Mouse (Mus musculus) heart, adult 8-10 months (tissue): ENCODE measurements around the gene Zfp3. TPM values are rescaled to one million over a fixed set of nuclear protein-coding genes. Genes with fewer than 3 reads are reported as not detected.

ENCODE experiments used
- DNase-seq: peaks from one replicate; pipeline ENCODE4 v3.0.0; 2022; ENCODE audit warnings: low spot score
- microRNA-seq: library from miRNA; unstranded; fragments of <30 nt; microRNA quantifications from one replicate; pipeline ENCODE4 v1.2.0, GENCODE M21; 2022
- total RNA-seq, 4 experiments: library from RNA; stranded (reverse); gene quantifications; 2 replicates each; pipeline ENCODE4 v1.2.4; 2022

Gene Zfp3
- total RNA-seq, 4 experiments from 2014 or later: 6.1 to 8.6 (median 7.5) TPM

- no peak for DNase-seq
Measured at GRCm38 (mm10) chr11:70807630-70808029, 43.6 kb downstream of the Zfp3 start.

GRCm38 (mm10) chr11:70808101-70808500 lies 44.1 kb downstream of the Zfp3 start:
- DNase-seq: no peak

DNA sequence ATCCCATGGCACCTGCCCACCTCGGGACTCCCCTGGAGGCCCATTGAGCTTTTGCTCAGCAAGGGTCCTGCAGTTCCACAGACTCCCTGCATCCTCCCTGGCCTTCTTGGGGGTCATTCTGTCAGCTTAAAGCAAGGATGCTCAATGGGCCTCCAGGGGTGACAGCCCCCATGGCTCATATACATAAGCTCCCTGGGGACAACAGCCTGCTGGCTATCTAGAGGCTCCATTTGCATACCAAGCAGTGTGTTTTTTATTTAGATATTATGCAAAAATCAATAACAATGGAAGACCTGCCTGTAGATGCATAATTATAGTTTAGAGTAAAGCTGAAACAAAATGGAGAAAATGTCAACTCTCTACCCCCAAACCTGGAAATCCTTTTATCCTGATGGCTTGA lies 45.0 kb downstream of the Zfp3 start:
- DNase-seq: no peak

- no peak for DNase-seq
Measured at GRCm38 (mm10) chr11:70811041-70811440, 47.0 kb downstream of the Zfp3 start.

DNA sequence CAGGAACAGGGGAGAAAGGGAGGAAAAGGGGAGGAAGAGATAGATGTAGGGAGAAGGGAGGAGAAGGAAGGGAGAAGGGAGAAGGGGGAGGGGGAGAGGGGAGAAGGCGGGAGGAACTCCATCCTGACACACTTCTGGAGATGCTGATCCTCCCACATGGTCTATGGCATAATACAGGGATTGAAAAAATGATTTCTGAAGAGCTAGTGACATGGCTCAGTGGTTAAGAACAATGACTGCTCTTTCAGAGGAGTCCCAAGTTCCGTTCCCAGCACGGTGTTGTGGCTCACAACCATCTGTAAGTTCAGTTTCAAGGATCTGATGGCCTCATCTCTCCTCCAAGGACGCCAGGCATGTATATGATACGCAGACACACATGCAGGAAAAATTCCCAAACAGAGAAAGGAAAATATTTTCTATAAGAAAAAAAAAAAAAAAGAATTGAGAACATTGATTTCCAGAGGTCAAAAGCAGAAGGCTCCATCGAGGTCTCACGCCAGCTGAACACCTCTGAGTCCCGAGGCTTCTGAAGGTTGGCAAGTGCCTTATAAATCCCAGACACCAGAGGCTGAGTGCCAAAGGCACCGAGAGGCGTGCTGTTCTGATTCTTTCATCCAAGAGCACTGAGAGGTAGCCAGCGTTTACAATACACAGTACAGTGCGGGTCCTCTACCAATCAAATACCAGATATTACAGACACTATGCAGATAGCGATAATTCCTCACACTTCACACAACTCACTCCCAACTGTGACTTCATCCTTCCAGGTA lies 47.6 kb downstream of the Zfp3 start:
- no peak for DNase-seq

GRCm38 (mm10) chr11:70812365-70812764 lies 48.4 kb downstream of the Zfp3 start, which contains the start of gene Scimp:
Scimp (minus strand) TSS chr11:70812586.
- DNase-seq: no peak

GRCm38 (mm10) chr11:70815071-70815470 lies 51.1 kb downstream of the Zfp3 start:
- no peak for DNase-seq

GRCm38 (mm10) chr11:70815498-70816078 lies 51.6 kb downstream of the Zfp3 start:
- DNase-seq: peak; percentile 70

DNA sequence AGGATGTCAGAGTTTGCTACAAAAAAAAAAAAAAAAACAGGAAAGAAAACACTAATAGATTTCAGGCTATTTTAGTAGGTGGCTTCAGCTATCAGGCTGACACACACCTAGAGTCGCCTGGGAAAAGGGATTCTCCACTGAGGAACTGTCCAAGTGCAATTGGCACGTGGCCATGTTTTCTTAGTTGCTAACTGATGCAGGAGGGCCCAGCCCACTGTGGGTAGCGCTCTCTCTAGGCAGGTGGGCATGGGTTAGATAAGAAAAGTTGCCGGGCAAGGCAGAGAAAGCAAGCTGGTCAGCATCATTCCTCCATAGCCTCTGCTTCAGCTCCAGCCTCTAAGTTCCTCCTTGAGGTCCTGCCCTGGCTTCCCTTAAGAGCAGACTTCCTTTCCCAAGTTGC lies 52.8 kb downstream of the Zfp3 start:
- no peak for DNase-seq

GRCm38 (mm10) chr11:70820120-70820519 lies 56.1 kb downstream of the Zfp3 start:
- no peak for DNase-seq

GRCm38 (mm10) chr11:70821728-70822591 lies 58.0 kb downstream of the Zfp3 start:
- DNase-seq: no peak

Small RNAs within 50 kb of the gene (microRNA-seq; reads per million reads assigned to microRNA genes)
- gene Gm22760: not detected

Other genes with a start within 250 kb of the Zfp3 start
- not detected for gene Vmo1, start 249.6 kb upstream of the Zfp3 start, total RNA-seq
- not detected for gene Gltpd2, start 245.0 kb upstream of the Zfp3 start, total RNA-seq
- gene Psmb6, start 238.8 kb upstream of the Zfp3 start, total RNA-seq: 100 to 1,000 TPM; 218 to 249 (median 234) TPM
- gene Gm40193, start 231.3 kb upstream of the Zfp3 start, total RNA-seq: not detected
- 1 to 10 TPM; 6.2 to 8.6 (median 8.2) TPM for gene Pld2, start 224.1 kb upstream of the Zfp3 start, total RNA-seq
- gene Mink1, start 201.3 kb upstream of the Zfp3 start, total RNA-seq: 10 to 100 TPM; 47.8 to 52.8 (median 49.4) TPM
- gene 4930544D05Rik, start 148.4 kb upstream of the Zfp3 start, total RNA-seq: not detected
- gene Chrne, start 145.0 kb upstream of the Zfp3 start, total RNA-seq: not detected
- under 1 TPM; 0.31 to 0.55 (median 0.54) TPM for gene Gp1ba, start 125.1 kb upstream of the Zfp3 start, total RNA-seq
- gene Rnf167, start 117.0 kb upstream of the Zfp3 start, total RNA-seq: 10 to 100 TPM; 53.0 to 67.3 (median 58.7) TPM
- gene Slc25a11, start 116.7 kb upstream of the Zfp3 start, total RNA-seq: 100 to 1,000 TPM; 640 to 724 (median 656) TPM
- 100 to 1,000 TPM; 243 to 295 (median 274) TPM for gene Pfn1, start 109.6 kb upstream of the Zfp3 start, total RNA-seq
- 1,000 to 10,000 TPM; 1,693 to 1,917 (median 1,770) TPM for gene Eno3, start 107.0 kb upstream of the Zfp3 start, total RNA-seq
- 100 to 1,000 TPM in 1 of 4 experiments, 10 to 100 TPM in 3; 89.6 to 119 (median 95.7) TPM for gene Spag7, start 94.8 kb upstream of the Zfp3 start, total RNA-seq
- gene Camta2, start 76.1 kb upstream of the Zfp3 start, total RNA-seq: 10 to 100 TPM; 32.4 to 41.1 (median 34.2) TPM
- 1 to 10 TPM; 5.1 to 6.7 (median 5.6) TPM for gene Inca1, start 64.1 kb upstream of the Zfp3 start, total RNA-seq
- gene Kif1c, start 63.7 kb upstream of the Zfp3 start, total RNA-seq: 100 to 1,000 TPM; 456 to 555 (median 507) TPM
- under 1 TPM; 0.25 to 0.97 (median 0.53) TPM for gene Scimp, start 48.4 kb downstream of the Zfp3 start, total RNA-seq
- 10 to 100 TPM; 35.9 to 40.8 (median 36.5) TPM for gene Rabep1, start 80.6 kb downstream of the Zfp3 start, total RNA-seq
- 10 to 100 TPM; 42.5 to 49.0 (median 45.9) TPM for gene Nup88, start 205.8 kb downstream of the Zfp3 start, total RNA-seq
- 10 to 100 TPM; 15.7 to 17.6 (median 16.7) TPM for gene Rpain, start 206.0 kb downstream of the Zfp3 start, total RNA-seq
- 100 to 1,000 TPM; 205 to 232 (median 222) TPM for gene C1qbp, start 218.8 kb downstream of the Zfp3 start, total RNA-seq
- gene Dhx33, start 240.2 kb downstream of the Zfp3 start, total RNA-seq: 10 to 100 TPM in 3 of 4 experiments, 1 to 10 TPM in 1; 9.5 to 11.8 (median 10.6) TPM